Mouse (Mus musculus) left cerebral cortex, adult 9 months (tissue): Measurements from ENCODE around the gene Gldc.
"Not testable (repeated sequence)": the region's sequence is repeated elsewhere in the genome, so short reads cannot be mapped to it uniquely, and the experiment has no call there.

Experiments used
- DNase-seq, 2 experiments: peaks; one replicate each; pipeline ENCODE4 v3.0.0; 2022; ENCODE audit warnings: low spot score in 2 of 2

The Gldc gene

GRCm38 (mm10) chr19:30174919-30175571 lies at the start of gene Gldc:
Gene Gldc, minus strand, starts transcription at chr19:30175429.
- DNase-seq, result peak in 1 of 2 experiments; percentile 50

GRCm38 (mm10) chr19:30222593-30222992 lies 47.4 kb upstream of the Gldc start:
- DNase-seq, result not testable (repeated sequence)

GRCm38 (mm10) chr19:30217335-30217734 lies 42.1 kb upstream of the Gldc start:
- peak in 1 of 2 experiments; percentile 58 for DNase-seq

- no peak for DNase-seq
Observed at GRCm38 (mm10) chr19:30216186-30216585, 41.0 kb upstream of the Gldc start.

GRCm38 (mm10) chr19:30215736-30216135 lies 40.5 kb upstream of the Gldc start:
- not testable (repeated sequence) for DNase-seq

DNA sequence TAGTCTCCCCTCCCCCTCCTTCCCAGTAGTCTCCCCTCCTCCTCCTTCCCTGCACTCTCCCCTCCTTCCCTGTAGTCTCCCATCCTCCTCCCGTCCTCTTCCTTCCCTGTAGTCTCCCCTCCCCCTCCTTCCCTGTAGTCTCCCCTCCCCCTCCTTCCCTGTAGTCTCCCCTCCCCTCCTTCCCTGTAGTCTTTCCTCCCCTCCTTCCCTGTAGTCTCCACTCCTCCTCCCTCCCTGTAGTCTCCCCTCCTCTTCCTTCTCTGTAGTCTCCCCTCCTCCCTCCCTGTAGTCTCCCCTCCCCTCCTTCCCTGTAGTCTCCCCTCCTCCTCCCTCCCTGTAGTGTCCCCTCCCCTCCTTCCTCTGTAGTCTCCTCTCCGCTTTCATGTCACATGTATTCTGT lies 38.8 kb upstream of the Gldc start:
- no peak for DNase-seq

DNA sequence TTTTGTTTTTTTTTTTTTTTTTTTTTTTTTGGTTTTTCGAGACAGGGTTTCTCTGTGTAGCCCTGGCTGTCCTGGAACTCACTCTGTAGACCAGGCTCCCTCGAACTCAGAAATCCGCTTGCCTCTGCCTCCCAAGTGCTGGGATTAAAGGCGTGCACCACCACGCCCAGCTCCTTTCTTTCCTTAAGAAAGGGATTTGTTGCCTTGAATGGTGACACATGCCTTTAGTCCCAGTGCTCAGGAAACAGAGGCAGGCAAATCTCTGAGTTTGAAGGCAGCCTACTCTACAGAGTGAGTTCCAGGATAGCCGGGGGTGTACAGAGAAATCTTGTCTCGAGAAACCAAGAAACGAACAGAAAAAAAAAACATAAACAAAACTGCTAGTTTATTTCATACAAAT lies 33.8 kb upstream of the Gldc start:
- DNase-seq, result not testable (repeated sequence)

DNA sequence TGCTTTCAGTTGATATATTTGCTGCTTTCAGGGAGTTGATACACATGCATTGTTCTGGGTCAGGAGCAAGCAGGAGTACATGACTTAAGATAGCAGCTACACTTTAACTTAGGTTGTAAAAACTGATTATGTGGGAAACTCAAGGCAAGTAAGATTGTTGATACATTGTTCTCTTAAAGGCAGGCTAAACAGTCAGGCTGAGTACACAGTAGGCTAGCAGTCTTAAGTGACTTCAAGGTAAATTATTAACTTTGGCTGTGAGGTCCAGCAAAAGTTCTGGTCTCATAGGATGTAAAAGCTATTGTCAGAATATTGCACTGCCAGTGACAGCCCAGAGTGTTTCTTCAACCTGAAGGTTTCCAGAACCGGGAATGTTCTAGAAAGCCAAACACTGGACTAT lies 31.8 kb upstream of the Gldc start:
- no peak for DNase-seq

- no peak for DNase-seq
Observed at GRCm38 (mm10) chr19:30205874-30206273, 30.6 kb upstream of the Gldc start.

DNA sequence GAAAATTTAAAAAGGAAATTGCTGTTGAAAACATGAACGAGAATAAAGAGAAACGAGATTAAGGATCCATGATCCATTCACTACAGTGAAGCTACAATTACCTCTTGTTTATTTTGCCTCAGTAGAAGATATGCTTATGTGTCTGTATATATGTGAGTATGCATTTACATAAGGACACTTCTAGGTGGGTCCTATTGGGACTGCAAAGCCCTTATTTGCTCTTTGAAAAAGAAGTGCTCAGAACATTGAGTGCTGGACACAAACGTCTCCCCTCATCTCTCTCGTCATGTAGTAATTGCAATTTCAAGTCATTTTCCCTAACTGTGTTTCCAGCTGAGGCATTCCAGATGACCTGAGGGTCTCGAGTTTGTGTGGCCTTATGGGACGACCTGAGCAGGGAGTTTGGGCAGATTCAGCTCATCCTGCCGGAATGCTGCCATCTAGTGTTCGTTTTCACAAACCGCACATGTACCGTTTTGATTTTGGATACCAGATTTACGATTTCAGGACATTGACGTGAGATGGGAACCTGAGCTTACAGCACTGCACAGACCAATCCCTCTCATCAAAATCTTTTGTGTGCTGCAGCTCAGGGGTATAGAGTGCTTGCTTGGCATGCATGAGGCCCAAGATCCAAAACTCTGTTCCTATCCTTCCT lies 30.1 kb upstream of the Gldc start:
- DNase-seq, result peak in 1 of 2 experiments; percentile 11

DNA sequence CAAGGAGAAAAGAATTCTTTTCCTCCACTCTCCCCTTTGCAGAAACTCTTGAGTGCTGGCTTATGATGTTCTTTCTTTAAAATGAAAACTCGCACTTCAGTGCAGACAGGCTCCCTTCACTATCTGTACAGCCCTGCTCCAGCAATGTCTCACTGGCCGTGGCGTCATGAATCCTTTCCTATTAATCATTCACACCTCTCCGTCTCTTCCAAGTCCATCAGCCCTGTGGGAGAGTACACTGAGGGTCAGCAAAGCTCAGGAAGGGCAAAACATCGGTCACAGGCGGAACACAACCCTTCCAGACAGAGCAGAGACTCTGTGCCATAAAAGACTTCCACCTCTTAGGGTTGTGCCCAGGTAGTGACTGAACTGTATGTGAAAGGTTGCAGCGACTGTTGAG lies 26.9 kb upstream of the Gldc start:
- DNase-seq, result no peak

- DNase-seq, result no peak
Observed at GRCm38 (mm10) chr19:30194999-30195398, 19.8 kb upstream of the Gldc start.

DNA sequence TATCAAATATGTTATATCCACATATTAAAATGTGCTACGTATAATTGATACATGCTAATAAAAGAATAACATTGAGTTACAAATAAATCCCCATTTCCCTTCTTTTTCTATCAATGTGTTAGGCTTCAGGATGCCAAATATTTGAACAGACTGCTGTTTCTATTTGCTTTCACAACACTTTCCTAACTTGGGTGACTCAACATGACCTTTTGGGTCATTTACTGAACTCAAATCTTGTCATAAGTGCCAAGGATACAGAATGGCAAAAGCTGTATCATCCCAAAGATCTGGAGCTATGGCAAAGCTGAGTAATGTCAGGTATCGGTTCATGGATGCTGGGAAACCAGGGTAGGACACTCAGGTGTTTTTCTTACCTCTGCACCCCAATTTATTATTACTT lies 12.0 kb upstream of the Gldc start:
- DNase-seq, result no peak

DNA sequence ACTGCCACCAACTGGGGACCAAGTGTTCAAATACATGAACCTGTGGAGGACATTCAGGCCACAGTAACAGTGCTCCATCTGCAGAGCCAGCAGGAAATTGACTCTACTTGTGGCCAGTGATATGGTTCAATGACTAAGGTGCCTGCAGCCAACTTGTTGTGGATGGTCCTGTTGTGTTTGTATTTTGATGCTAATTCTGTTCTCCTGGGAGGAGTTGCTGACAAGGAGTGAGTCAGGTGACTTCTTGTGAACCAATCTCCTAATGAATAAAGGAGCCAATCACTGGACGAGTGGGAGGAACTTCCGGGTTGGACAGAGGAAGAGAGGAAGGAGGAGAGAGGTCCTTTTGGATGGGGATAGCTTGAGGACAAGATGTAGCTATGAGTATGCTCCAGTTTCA lies 10.3 kb upstream of the Gldc start:
- DNase-seq, result no peak

- DNase-seq, result no peak
Observed at GRCm38 (mm10) chr19:30179979-30180378, 4.8 kb upstream of the Gldc start.

DNA sequence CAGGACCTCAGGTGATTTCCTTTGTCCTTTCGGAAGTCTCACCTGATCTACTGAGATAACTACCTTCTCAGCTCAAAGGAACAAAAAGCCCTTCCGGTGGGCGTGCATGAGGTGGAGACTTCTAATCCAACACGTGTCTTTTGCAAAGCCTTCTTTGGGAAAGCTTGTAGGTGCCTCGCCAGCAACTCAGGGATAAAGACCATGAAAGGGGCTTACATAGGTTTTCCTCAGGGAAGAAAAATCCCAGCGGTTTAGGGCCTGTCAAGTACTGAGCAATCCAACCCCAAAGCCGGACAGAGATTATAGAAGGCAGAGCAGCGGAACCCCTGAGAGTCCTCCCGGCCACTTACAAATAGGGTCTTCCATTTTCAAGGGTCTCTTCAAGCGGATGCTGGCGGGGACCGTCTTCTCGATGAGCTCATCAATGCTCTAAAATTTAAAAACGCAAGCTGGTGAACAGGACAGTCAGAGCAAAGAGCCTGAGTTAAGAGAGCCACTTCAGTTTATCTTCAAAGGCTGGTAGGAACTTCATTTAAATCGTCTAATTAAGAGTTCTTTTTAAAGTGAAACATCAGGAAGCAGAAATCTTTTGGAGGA lies 1.1 kb downstream of the Gldc start:
- DNase-seq, result no peak

DNA sequence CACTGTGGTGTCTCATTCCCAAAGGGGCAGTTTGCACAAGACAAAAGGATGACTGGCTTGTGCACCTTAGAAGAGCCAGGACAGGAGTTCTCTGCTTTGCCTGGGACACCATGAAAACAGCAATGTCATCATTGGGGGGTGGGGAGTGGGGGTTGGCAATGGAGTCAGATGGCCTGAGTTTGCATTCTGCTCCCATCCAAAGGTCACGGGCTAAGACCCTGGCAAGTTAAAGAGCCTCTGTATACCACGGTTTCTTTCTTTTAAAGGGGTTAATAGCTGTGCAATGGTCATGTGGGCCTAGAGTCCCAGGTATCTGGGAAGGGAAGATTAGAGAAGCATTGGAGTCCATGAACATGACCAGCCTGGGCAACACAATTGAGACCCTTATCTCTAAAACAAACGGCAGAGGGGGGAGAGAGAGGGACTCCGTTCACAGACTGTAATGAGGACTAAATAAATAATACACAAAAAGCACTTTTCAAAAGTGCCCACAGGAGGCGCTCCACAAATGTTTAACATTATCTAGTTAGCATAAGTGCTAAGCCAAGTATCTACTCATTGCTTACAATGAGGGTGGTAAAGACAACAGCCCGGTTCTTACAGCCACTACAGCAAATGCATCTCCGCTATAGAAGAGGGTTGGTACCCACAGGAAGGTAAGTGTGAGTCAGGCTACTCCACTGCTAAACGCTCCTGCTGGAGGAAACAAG lies 3.7 kb downstream of the Gldc start:
- DNase-seq, result no peak

- DNase-seq, result no peak
Observed at GRCm38 (mm10) chr19:30170319-30170718, 4.9 kb downstream of the Gldc start.

GRCm38 (mm10) chr19:30166801-30167505 lies 8.3 kb downstream of the Gldc start:
- no peak for DNase-seq

DNA sequence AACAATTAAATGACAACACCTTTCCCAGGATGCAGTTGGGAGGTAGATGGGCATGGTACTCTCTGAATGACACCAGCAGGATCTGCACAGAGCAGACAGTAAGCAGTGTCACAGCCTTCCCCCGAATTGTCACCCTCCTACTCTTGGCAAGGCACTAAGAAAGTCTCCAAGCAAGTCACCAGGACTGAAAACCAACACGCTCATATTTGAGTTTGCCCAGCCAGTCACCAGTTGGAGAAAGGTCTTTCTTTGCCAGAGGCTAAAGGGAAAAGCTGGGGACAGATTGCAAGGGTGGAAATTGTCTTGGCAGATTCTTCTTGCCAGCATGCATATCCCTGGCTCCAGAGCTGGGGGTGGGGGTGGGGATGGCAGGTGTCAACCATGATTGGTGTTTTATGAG lies 11.0 kb downstream of the Gldc start:
- no peak for DNase-seq

GRCm38 (mm10) chr19:30162808-30163207 lies 12.4 kb downstream of the Gldc start:
- no peak for DNase-seq

DNA sequence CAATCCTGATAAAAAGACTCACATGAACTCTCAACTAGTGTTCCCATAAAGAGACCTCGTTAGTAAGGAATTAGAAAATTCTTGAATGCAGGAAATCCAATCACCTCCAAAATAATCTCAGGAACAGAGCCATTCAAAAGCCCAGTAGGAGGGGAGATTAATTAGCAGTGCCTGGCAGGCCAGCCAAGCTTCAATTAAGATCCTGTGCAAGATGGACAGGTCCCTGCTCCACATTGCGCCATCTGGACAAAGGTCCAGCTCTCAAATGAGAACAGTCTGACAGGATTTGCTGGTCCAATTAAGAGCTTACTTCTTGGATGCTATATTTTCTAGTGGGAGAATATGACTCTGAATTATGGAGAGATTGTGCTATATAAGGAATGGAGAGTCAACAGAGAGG lies 15.2 kb downstream of the Gldc start:
- DNase-seq, result peak; percentile 28 to 38
